Comparison of ENCODE assay signal across 8 mouse cellular contexts in the genomic region with DNA sequence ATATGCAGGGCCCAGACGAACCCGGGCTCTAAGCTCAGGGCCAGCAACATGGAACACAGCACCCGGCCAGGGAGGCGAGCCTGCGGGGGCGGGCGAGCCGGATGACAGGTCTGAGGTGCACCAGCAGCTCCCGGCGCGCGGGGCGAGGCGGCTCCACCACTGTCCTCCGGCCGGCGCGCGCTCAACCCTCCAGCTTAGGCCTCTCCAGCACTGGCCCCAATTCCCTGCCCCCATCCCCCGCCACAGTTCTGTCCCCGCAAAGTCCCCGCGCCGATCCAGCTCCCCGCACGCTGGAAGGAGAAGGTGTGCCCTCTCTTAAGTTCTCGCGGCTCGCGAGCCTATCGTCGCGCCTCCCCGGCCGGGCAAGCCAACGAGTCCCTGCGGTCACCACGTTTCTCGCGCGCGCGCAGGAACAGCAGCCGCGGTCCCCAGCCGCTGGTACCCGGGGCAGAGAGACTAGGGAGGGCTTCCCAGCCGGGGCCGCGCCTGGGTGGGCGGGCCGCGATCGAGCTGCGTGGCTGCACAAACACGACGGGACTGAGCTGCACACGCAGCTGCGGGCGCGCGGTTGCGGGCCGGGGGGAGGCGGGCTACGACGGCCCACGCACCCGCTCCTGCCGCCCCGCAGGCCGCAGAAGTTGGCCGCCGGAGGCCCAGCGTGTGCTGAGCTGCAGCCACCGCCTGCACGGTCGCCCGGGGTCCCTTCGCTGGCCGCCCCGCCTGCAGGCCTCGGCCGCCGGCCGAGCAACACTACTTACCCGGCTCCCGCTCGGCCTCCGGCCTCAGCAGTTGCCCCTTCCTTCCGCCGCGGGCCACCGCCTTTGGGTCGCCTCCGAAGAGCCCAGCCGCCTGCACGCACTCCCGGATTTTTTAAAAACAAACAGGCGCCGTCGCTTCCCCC. TPM values are rescaled to one million over a fixed set of nuclear protein-coding genes. Genes with fewer than 3 reads are reported as not detected.
A peak's percentile ranks its signal among the peaks of the same experiment; 100 is the strongest.
DNase-seq lines count a peak whose midpoint lies in the region; ATAC-seq and TF ChIP-seq lines count a peak whose summit lies in the region.

No protein-coding gene starts in this region.

- no peak for TF ChIP-seq POLR2A in spleen, adult 2 months (IDR thresholded peaks at IDR 0.05; ENCODE audit: low read depth, low read length)

- H3K27me3 ChIP-seq in forebrain, embryonic 13.5 days = no peaks in the 10 kb centered on the region
- no peaks in the 10 kb centered on the region for H3K27me3 ChIP-seq in hindbrain, embryonic 11.5 days (ENCODE audit: control insufficient read depth, insufficient read depth, low read length)
- H3K27me3 ChIP-seq in spleen, adult 2 months (ENCODE audit: control insufficient read depth, insufficient read depth, low read length) = no peaks in the 10 kb centered on the region

- peak overlapping the region; percentile 93 for H3K4me2 ChIP-seq in forebrain, embryonic 13.5 days
- peak overlapping the region; percentile 98 for H3K4me2 ChIP-seq in hindbrain, embryonic 11.5 days (replicated peaks; ENCODE audit: low read depth, low read length)

- H3K9ac ChIP-seq in forebrain, embryonic 13.5 days = peak overlapping the region; percentile 97
- H3K9ac ChIP-seq in hindbrain, embryonic 11.5 days (ENCODE audit: low read depth, low read length) = peak overlapping the region; percentile 82

- H3K4me1 ChIP-seq in forebrain, embryonic 13.5 days = peaks cover 75% of the 10 kb centered on the region
- H3K4me1 ChIP-seq in hindbrain, embryonic 11.5 days (replicated peaks; ENCODE audit: control insufficient read depth, insufficient read depth, low read length) = peaks cover 9% of the 10 kb centered on the region
- peaks cover 56% of the 10 kb centered on the region for H3K4me1 ChIP-seq in spleen, adult 2 months (ENCODE audit: control insufficient read depth, insufficient read depth, insufficient read length)

- peak; percentile 57 for ATAC-seq in forebrain, embryonic 13.5 days
- ATAC-seq in hindbrain, embryonic 11.5 days (ENCODE audit: low FRiP score) = peak; percentile 47
- ATAC-seq in megakaryocyte-erythroid progenitor cell, adult 5-6 weeks (replicated peaks; ENCODE audit: low FRiP score, low TSS enrichment, poor library complexity, severe bottlenecking) = peak; percentile 42

- under 1% methylated on average over 75 of the region's 102 CpGs for WGBS in forebrain, embryonic 13.5 days
- under 1% methylated on average over 87 of the region's 102 CpGs for WGBS in hindbrain, embryonic 11.5 days
- WGBS in spleen, adult 2 months = under 1% methylated on average over 99 of the region's 102 CpGs

- H3K4me3 ChIP-seq in forebrain, embryonic 13.5 days = peak overlapping the region; percentile 87
- H3K4me3 ChIP-seq in hindbrain, embryonic 11.5 days (ENCODE audit: low read depth, low read length) = peak overlapping the region; percentile 77
- H3K4me3 ChIP-seq in spleen, adult 2 months (ENCODE audit: extremely low read depth, insufficient read depth, insufficient read length) = peak overlapping the region; percentile 92

- no peaks in the 10 kb centered on the region for H3K36me3 ChIP-seq in forebrain, embryonic 13.5 days (ENCODE audit: poor library complexity, severe bottlenecking)
- H3K36me3 ChIP-seq in hindbrain, embryonic 11.5 days (ENCODE audit: control insufficient read depth, insufficient read depth, low read length) = no peaks in the 10 kb centered on the region
- no peaks in the 10 kb centered on the region for H3K36me3 ChIP-seq in spleen, adult 2 months (ENCODE audit: control insufficient read depth, insufficient read depth, low read length)

- H3K27ac ChIP-seq in forebrain, embryonic 13.5 days = peak overlapping the region; percentile 97
- H3K27ac ChIP-seq in hindbrain, embryonic 11.5 days (ENCODE audit: low read depth, low read length) = peak overlapping the region; percentile 92
- H3K27ac ChIP-seq in spleen, adult 2 months (ENCODE audit: insufficient read depth, low read length) = peak overlapping the region; percentile 88

- no peaks in the 10 kb centered on the region for H3K9me3 ChIP-seq in forebrain, embryonic 13.5 days (replicated peaks)
- no peaks in the 10 kb centered on the region for H3K9me3 ChIP-seq in hindbrain, embryonic 11.5 days (ENCODE audit: control insufficient read depth, low read length)

- peak; percentile 69 for DNase-seq in kidney, adult 18-20 months
- no peak for DNase-seq in kidney, adult 9 months
- peak; percentile 65 for DNase-seq in cerebellum, adult 11 months
- peak; percentile 81 for DNase-seq in hindbrain, embryonic 11.5 days (ENCODE audit: low spot score)
- peak; percentile 73 for DNase-seq in left cerebral cortex, postnatal 4 days
- peak in 1 of 2 experiments; percentile 65 for DNase-seq in spleen, adult 2 months (ENCODE audit: low read depth in 1 of 2, low spot score in 2 of 2)

- no peak for TF ChIP-seq CTCF in spleen, adult 2 months (IDR thresholded peaks at IDR 0.05; ENCODE audit: extremely low read depth, insufficient read depth, insufficient read length, insufficient replicate concordance)

- intact Hi-C loops in left cerebral cortex, postnatal 4 days (cut with DNase I) = no loop called here

RNA-seq across cellular contexts. Expression of a gene that starts 25.7 kb away (rescaled TPM):
- 5.0 and 5.6 TPM in 2 replicates for polyA plus RNA-seq in forebrain, embryonic 13.5 days (2015; fragmentation: Nextera tagmentation; extraction: Ambion mirVana)
- polyA plus RNA-seq in hindbrain, embryonic 11.5 days (2014; fragmentation: Nextera tagmentation; extraction: Ambion mirVana) = 4.2 and 6.1 TPM in 2 replicates
- total RNA-seq in left cerebral cortex, postnatal 4 days (2021) = 10 to 100 TPM; 12.9 to 14.9 TPM
- total RNA-seq in megakaryocyte-erythroid progenitor cell, adult 5-6 weeks (2014; fragmentation: Nextera tagmentation) = 29.6 and 42.1 TPM in 2 replicates
- 12.9 and 13.2 TPM in 2 replicates for total RNA-seq in megakaryocyte-erythroid progenitor cell, adult 5-6 weeks (2017)
- 30.6 and 36.4 TPM in 2 replicates for polyA plus RNA-seq in spleen, adult 2 months (2012; rRNA removed)

RNA-seq across cellular contexts. Expression of a gene that starts 44.7 kb away (rescaled TPM):
- 3.6 and 4.3 TPM in 2 replicates for polyA plus RNA-seq in forebrain, embryonic 13.5 days (2015; fragmentation: Nextera tagmentation; extraction: Ambion mirVana)
- 2.4 and 2.6 TPM in 2 replicates for polyA plus RNA-seq in hindbrain, embryonic 11.5 days (2014; fragmentation: Nextera tagmentation; extraction: Ambion mirVana)
- total RNA-seq in left cerebral cortex, postnatal 4 days (2021) = 10 to 100 TPM; 11.0 to 11.1 TPM
- total RNA-seq in megakaryocyte-erythroid progenitor cell, adult 5-6 weeks (2014; fragmentation: Nextera tagmentation) = not detected in 2 replicates
- total RNA-seq in megakaryocyte-erythroid progenitor cell, adult 5-6 weeks (2017) = 1.2 TPM in 1 of 2 replicates, not detected in the other
- 0.21 and 0.40 TPM in 2 replicates for polyA plus RNA-seq in spleen, adult 2 months (2012; rRNA removed)
